Mouse (Mus musculus): ENCODE measurements at regions not wholly inside any gene's neighbourhood (a gene's known extent, or its start where the extent isn't known, plus 50 kb on each side); places are given as distances from the start of the nearest gene placed in this dataset.

- no peak for DNase-seq
These were observed 585.6 kb upstream of the N6amt1 start for GRCm38 (mm10) chr16:86768355-86768754.

- DNase-seq = no peak
These were observed 588.0 kb upstream of the N6amt1 start for GRCm38 (mm10) chr16:86765974-86766373.

GRCm38 (mm10) chr16:86741236-86741635 lies 612.7 kb upstream of the N6amt1 start:
- DNase-seq = no peak

GRCm38 (mm10) chr16:86718982-86719771 lies 634.8 kb upstream of the N6amt1 start:
- DNase-seq = no peak

- DNase-seq = no peak
These were observed 635.6 kb upstream of the N6amt1 start for GRCm38 (mm10) chr16:86718353-86718752.

- DNase-seq = no peak
These were observed 652.3 kb upstream of the N6amt1 start for GRCm38 (mm10) chr16:86701700-86702099.

- peak; percentile 99 for DNase-seq
These were observed 659.5 kb upstream of the N6amt1 start for GRCm38 (mm10) chr16:86694497-86694896.

GRCm38 (mm10) chr16:86659154-86659553 lies 694.8 kb upstream of the N6amt1 start:
- DNase-seq = no peak

GRCm38 (mm10) chr16:86647316-86647715 lies 706.7 kb upstream of the N6amt1 start:
- DNase-seq = no peak

GRCm38 (mm10) chr16:86646753-86647152 lies 707.2 kb upstream of the N6amt1 start:
- DNase-seq = no peak

- DNase-seq = no peak
These were observed 708.5 kb upstream of the N6amt1 start for GRCm38 (mm10) chr16:86645436-86645835.

GRCm38 (mm10) chr16:86644912-86645312 lies 709.1 kb upstream of the N6amt1 start:
- peak; percentile 87 for DNase-seq

GRCm38 (mm10) chr16:86604166-86604565 lies 702.5 kb upstream of the Adamts5 start:
- no peak for DNase-seq

GRCm38 (mm10) chr16:86594992-86595391 lies 693.4 kb upstream of the Adamts5 start:
- DNase-seq = no peak

- peak; percentile 92 for DNase-seq
These were observed 684.4 kb upstream of the Adamts5 start for GRCm38 (mm10) chr16:86586044-86586443.

GRCm38 (mm10) chr16:86578281-86578680 lies 676.7 kb upstream of the Adamts5 start:
- DNase-seq = no peak

GRCm38 (mm10) chr16:86547465-86548043 lies 645.9 kb upstream of the Adamts5 start:
- no peak for DNase-seq

- no peak for DNase-seq
These were observed 645.3 kb upstream of the Adamts5 start for GRCm38 (mm10) chr16:86546905-86547304.

GRCm38 (mm10) chr16:86544121-86544520 lies 642.5 kb upstream of the Adamts5 start:
- no peak for DNase-seq

GRCm38 (mm10) chr16:86536479-86536878 lies 634.9 kb upstream of the Adamts5 start:
- no peak for DNase-seq

- peak; percentile 78 for DNase-seq
These were observed 622.5 kb upstream of the Adamts5 start for GRCm38 (mm10) chr16:86524135-86524534.

- DNase-seq = no peak
These were observed 615.3 kb upstream of the Adamts5 start for GRCm38 (mm10) chr16:86516935-86517334.

GRCm38 (mm10) chr16:86516144-86516543 lies 614.5 kb upstream of the Adamts5 start:
- DNase-seq = no peak
